12 mouse cellular contexts compared by ENCODE assay signal in the genomic region with DNA sequence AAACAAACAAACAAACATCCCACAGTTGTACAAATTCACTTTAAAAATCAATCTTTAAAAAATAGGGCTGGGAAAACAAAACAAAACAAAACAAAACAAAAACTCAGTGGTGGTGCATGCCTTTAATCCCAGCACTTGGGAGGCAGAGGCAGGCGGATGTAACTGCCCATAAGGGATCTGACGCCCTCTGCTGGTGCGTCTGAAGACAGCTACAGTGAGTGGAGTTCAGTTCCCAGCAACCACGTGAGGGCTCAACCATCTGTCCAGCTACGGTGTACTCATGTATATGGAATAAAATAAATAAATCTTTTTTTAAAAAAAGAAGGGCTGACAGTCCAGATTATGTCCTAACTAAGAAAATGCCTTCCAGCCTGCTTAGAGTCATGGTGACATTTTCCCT. TPM values are rescaled to one million over a fixed set of nuclear protein-coding genes. Genes with fewer than 3 reads are reported as not detected.
A peak's percentile ranks its signal among the peaks of the same experiment; 100 is the strongest.
DNase-seq lines count a peak whose midpoint lies in the region; ATAC-seq and TF ChIP-seq lines count a peak whose summit lies in the region.
"Had no signal": no experiment of that assay in that cellular context is flagged by ENCODE, and none has a peak within 500 bp of the region (broad histone marks: within the 10 kb centered on the region; RNA-seq: fewer than 3 reads in every experiment).

No protein-coding gene starts in this region.

- no peak for TF ChIP-seq EP300 in liver, embryonic 14.5 days (IDR thresholded peaks at IDR 0.05; ENCODE audit: low read depth)

- no peaks in the 10 kb centered on the region for H3K9me3 ChIP-seq in liver, embryonic 14.5 days (ENCODE audit: control insufficient read depth, low read length)
- H3K9me3 ChIP-seq: embryonic facial prominence, embryonic 13.5 days; liver, embryonic 15.5 days had no signal

- no peak overlapping the region for H3K4me2 ChIP-seq in liver, embryonic 14.5 days (ENCODE audit: low read depth)
- H3K4me2 ChIP-seq: embryonic facial prominence, embryonic 13.5 days; liver, embryonic 15.5 days had no signal

- H3K36me3 ChIP-seq in liver, embryonic 14.5 days (replicated peaks; ENCODE audit: control insufficient read depth, insufficient read depth, low read depth) = peaks cover 6% of the 10 kb centered on the region

- no peaks in the 10 kb centered on the region for H3K27me3 ChIP-seq in liver, embryonic 14.5 days (ENCODE audit: control insufficient read depth, insufficient read depth, low read length)
- H3K27me3 ChIP-seq: embryonic facial prominence, embryonic 13.5 days; liver, embryonic 15.5 days had no signal

- TF ChIP-seq CTCF in liver, embryonic 14.5 days (IDR thresholded peaks at IDR 0.05; ENCODE audit: low read depth) = peak; percentile 83

- H3K4me3 ChIP-seq in liver, embryonic 14.5 days (ENCODE audit: insufficient read depth in 1 of 2, low read depth in 2 of 2, low read length in 2 of 2) = no peak overlapping the region
- H3K4me3 ChIP-seq: embryonic facial prominence, embryonic 13.5 days; liver, embryonic 15.5 days; myocyte had no signal

- no peak for ATAC-seq in liver, embryonic 14.5 days (ENCODE audit: insufficient read depth)

- H3K9ac ChIP-seq in liver, embryonic 14.5 days (replicated peaks) = no peak overlapping the region
- H3K9ac ChIP-seq: embryonic facial prominence, embryonic 13.5 days; liver, embryonic 15.5 days had no signal

- WGBS in liver, embryonic 14.5 days (ENCODE audit: insufficient replicate concordance) = 44% methylated on average over 5 of the region's 5 CpGs

- H3K4me1 ChIP-seq in liver, embryonic 14.5 days (replicated peaks; ENCODE audit: control insufficient read depth in 2 of 2, insufficient read depth in 2 of 2, low read length in 1 of 2) = no peaks in the 10 kb centered on the region
- H3K4me1 ChIP-seq: embryonic facial prominence, embryonic 13.5 days; liver, embryonic 15.5 days had no signal

- no peak overlapping the region for H3K27ac ChIP-seq in liver, embryonic 14.5 days
- H3K27ac ChIP-seq: embryonic facial prominence, embryonic 13.5 days; liver, embryonic 15.5 days had no signal

- DNase-seq in adrenal gland, postnatal 25 days = peak; percentile 12
- no peak for DNase-seq in adrenal gland, adult 2 months
- peak; percentile 38 for DNase-seq in 3T3-L1 (ENCODE audit: low read depth, low spot score)
- peak; percentile 24 for DNase-seq in WW6 (ENCODE audit: low read depth, low spot score)
- no peak for DNase-seq in liver, embryonic 14.5 days (ENCODE audit: low read depth in 3 of 3, low spot score in 3 of 3)
- DNase-seq in right cerebral cortex, postnatal 14 days = no peak
- DNase-seq in cerebellum, postnatal 4 days (ENCODE audit: low spot score in 2 of 2) = no peak
- DNase-seq in spleen, adult 18-20 months = no peak
- DNase-seq: heart, postnatal 14 days had no signal

RNA-seq across cellular contexts. Expression of gene Gemin2, which starts 18.9 kb away (rescaled TPM):
- total RNA-seq in adrenal gland, postnatal 25 days (2021) = 10.6 and 15.7 TPM in 2 replicates
- total RNA-seq in adrenal gland, adult 2 months (2021) = 10 to 100 TPM in 1 of 2 experiments, 1 to 10 TPM in 1; 5.9 to 10.2 TPM
- 1.1 and 1.5 TPM in 2 replicates for polyA plus RNA-seq in adrenal gland, adult 2 months (2012; rRNA removed)
- polyA plus RNA-seq in liver, embryonic 14.5 days (2012; rRNA removed) = 7.6 and 10.2 TPM in 2 replicates
- polyA plus RNA-seq in liver, embryonic 14.5 days (2014; fragmentation: Nextera tagmentation; extraction: Ambion mirVana) = 14.3 and 14.5 TPM in 2 replicates

RNA-seq across cellular contexts. Expression of gene Sec23a, which starts 20.3 kb away (rescaled TPM):
- 41.1 and 50.2 TPM in 2 replicates for total RNA-seq in adrenal gland, postnatal 25 days (2021)
- total RNA-seq in adrenal gland, adult 2 months (2021) = 10 to 100 TPM; 38.8 to 48.9 TPM
- polyA plus RNA-seq in adrenal gland, adult 2 months (2012; rRNA removed) = 7.2 and 10.6 TPM in 2 replicates
- 8.0 and 10.6 TPM in 2 replicates for polyA plus RNA-seq in liver, embryonic 14.5 days (2012; rRNA removed)
- 23.7 and 25.1 TPM in 2 replicates for polyA plus RNA-seq in liver, embryonic 14.5 days (2014; fragmentation: Nextera tagmentation; extraction: Ambion mirVana)

RNA-seq across cellular contexts. Expression of gene Trappc6b, which starts 29.2 kb away (rescaled TPM):
- total RNA-seq in adrenal gland, postnatal 25 days (2021) = 85.8 and 96.1 TPM in 2 replicates
- total RNA-seq in adrenal gland, adult 2 months (2021) = 10 to 100 TPM; 83.5 to 90.5 TPM
- polyA plus RNA-seq in adrenal gland, adult 2 months (2012; rRNA removed) = 86.1 and 101 TPM in 2 replicates
- polyA plus RNA-seq in liver, embryonic 14.5 days (2012; rRNA removed) = 26.8 and 36.4 TPM in 2 replicates
- 32.3 and 34.3 TPM in 2 replicates for polyA plus RNA-seq in liver, embryonic 14.5 days (2014; fragmentation: Nextera tagmentation; extraction: Ambion mirVana)

RNA-seq across cellular contexts. Expression of gene Pnn, which starts 34.6 kb away (rescaled TPM):
- total RNA-seq in adrenal gland, postnatal 25 days (2021) = 56.2 and 56.3 TPM in 2 replicates
- 10 to 100 TPM; 28.9 to 51.7 TPM for total RNA-seq in adrenal gland, adult 2 months (2021)
- 5.2 and 6.1 TPM in 2 replicates for polyA plus RNA-seq in adrenal gland, adult 2 months (2012; rRNA removed)
- 19.2 and 43.8 TPM in 2 replicates for polyA plus RNA-seq in liver, embryonic 14.5 days (2012; rRNA removed)
- polyA plus RNA-seq in liver, embryonic 14.5 days (2014; fragmentation: Nextera tagmentation; extraction: Ambion mirVana) = 27.3 and 29.9 TPM in 2 replicates

Comparison
In these comparisons a context has a peak if more than half of its experiments do, and no peak if none do; other contexts are left out.
1. DNase-seq: peak in adrenal gland, postnatal 25 days (single experiment), 3T3-L1 (single experiment) and WW6 (single experiment); none in adrenal gland, adult 2 months (single experiment), liver, embryonic 14.5 days (0 of 3), right cerebral cortex, postnatal 14 days (single experiment), cerebellum, postnatal 4 days (0 of 2) and spleen, adult 18-20 months (0 of 2).